Mouse (Mus musculus): ENCODE measurements at regions not wholly inside any gene's neighbourhood (a gene's known extent, or its start where the extent isn't known, plus 50 kb on each side); places are given as distances from the start of the nearest gene placed in this dataset.

GRCm38 (mm10) chr2:143419791-143420190 lies 126.2 kb upstream of the Pcsk2 start:
- 88% methylated on average over 2 of the region's 2 CpGs for WGBS
- Histone ChIP-seq H3K27me3 (replicated peaks) (no peaks in the 10 kb centered on the region), H3K27ac (replicated peaks) (no peak overlapping the region), H3K4me2 (no peak overlapping the region), H3K9me3 (replicated peaks) (no peaks in the 10 kb centered on the region), H3K36me3 (no peaks in the 10 kb centered on the region), H3K4me1 (no peaks in the 10 kb centered on the region), H3K9ac (replicated peaks) (no peak overlapping the region), H3K4me3 (replicated peaks) (no peak overlapping the region)
- ATAC-seq (ENCODE audit: low FRiP score): no peak

- no peak overlapping the region for H3K27ac ChIP-seq (replicated peaks)
- no peak for ATAC-seq (ENCODE audit: low FRiP score)
- H3K4me1 ChIP-seq: no peaks in the 10 kb centered on the region
- H3K9ac ChIP-seq (replicated peaks): no peak overlapping the region
- no peaks in the 10 kb centered on the region for H3K36me3 ChIP-seq
- H3K4me2 ChIP-seq: no peak overlapping the region
- no peaks in the 10 kb centered on the region for H3K9me3 ChIP-seq (replicated peaks)
- no peak overlapping the region for H3K4me3 ChIP-seq (replicated peaks)
- no peaks in the 10 kb centered on the region for H3K27me3 ChIP-seq (replicated peaks)
Measured at GRCm38 (mm10) chr2:143450680-143451079, 95.3 kb upstream of the Pcsk2 start.

GRCm38 (mm10) chr2:143451256-143451655 lies 94.7 kb upstream of the Pcsk2 start:
- 58% methylated on average over 2 of the region's 2 CpGs for WGBS
- no peak overlapping the region for H3K27ac ChIP-seq (replicated peaks)
- ATAC-seq (ENCODE audit: low FRiP score): no peak
- no peaks in the 10 kb centered on the region for H3K9me3 ChIP-seq (replicated peaks)
- no peaks in the 10 kb centered on the region for H3K4me1 ChIP-seq
- no peaks in the 10 kb centered on the region for H3K27me3 ChIP-seq (replicated peaks)
- no peaks in the 10 kb centered on the region for H3K36me3 ChIP-seq
- no peak overlapping the region for H3K4me2 ChIP-seq
- H3K9ac ChIP-seq (replicated peaks): no peak overlapping the region
- H3K4me3 ChIP-seq (replicated peaks): no peak overlapping the region

GRCm38 (mm10) chr2:143451661-143452060 lies 94.3 kb upstream of the Pcsk2 start:
- H3K27ac ChIP-seq (replicated peaks): no peak overlapping the region
- no peaks in the 10 kb centered on the region for H3K27me3 ChIP-seq (replicated peaks)

GRCm38 (mm10) chr2:143467936-143468335 lies 78.0 kb upstream of the Pcsk2 start:
- Histone ChIP-seq H3K9ac (replicated peaks) (no peak overlapping the region), H3K27ac (replicated peaks) (no peak overlapping the region), H3K4me1 (no peaks in the 10 kb centered on the region), H3K9me3 (replicated peaks) (no peaks in the 10 kb centered on the region), H3K4me2 (no peak overlapping the region), H3K27me3 (replicated peaks) (no peaks in the 10 kb centered on the region), H3K36me3 (no peaks in the 10 kb centered on the region), H3K4me3 (replicated peaks) (no peak overlapping the region)
- 67% methylated on average over 5 of the region's 5 CpGs for WGBS
- ATAC-seq (ENCODE audit: low FRiP score): 0 out of 2 replicates have a peak, but pooled peaks have one; percentile 41

More at GRCm38 (mm10) chr2:143451661-143452060, 94.3 kb upstream of the Pcsk2 start:
- H3K9ac ChIP-seq (replicated peaks): no peak overlapping the region
- no peaks in the 10 kb centered on the region for H3K4me1 ChIP-seq
- no peaks in the 10 kb centered on the region for H3K9me3 ChIP-seq (replicated peaks)
- ATAC-seq (ENCODE audit: low FRiP score): no peak
- H3K36me3 ChIP-seq: no peaks in the 10 kb centered on the region
- H3K4me3 ChIP-seq (replicated peaks): no peak overlapping the region
- no peak overlapping the region for H3K4me2 ChIP-seq

- H3K4me1 ChIP-seq: no peaks in the 10 kb centered on the region
- no peaks in the 10 kb centered on the region for H3K9me3 ChIP-seq (replicated peaks)
- no peak overlapping the region for H3K4me2 ChIP-seq
- WGBS: 84% methylated on average over 3 of the region's 3 CpGs
- no peaks in the 10 kb centered on the region for H3K27me3 ChIP-seq (replicated peaks)
- H3K36me3 ChIP-seq: no peaks in the 10 kb centered on the region
- no peak overlapping the region for H3K9ac ChIP-seq (replicated peaks)
- no peak for ATAC-seq (ENCODE audit: low FRiP score)
- 0 out of 2 replicates have a peak overlapping the region, but pooled peaks have one; percentile 5 for H3K27ac ChIP-seq (replicated peaks)
- no peak overlapping the region for H3K4me3 ChIP-seq (replicated peaks)
Measured at GRCm38 (mm10) chr2:143471394-143471793, 74.6 kb upstream of the Pcsk2 start.

- H3K4me3 ChIP-seq (replicated peaks): no peak overlapping the region
- H3K27ac ChIP-seq (replicated peaks): no peak overlapping the region
- ATAC-seq (ENCODE audit: low FRiP score): no peak
Measured at GRCm38 (mm10) chr2:143490830-143491229, 55.1 kb upstream of the Pcsk2 start.

More at GRCm38 (mm10) chr2:143490830-143491229, 55.1 kb upstream of the Pcsk2 start:
- 34% methylated on average over 3 of the region's 3 CpGs for WGBS
- no peaks in the 10 kb centered on the region for H3K27me3 ChIP-seq (replicated peaks)
- H3K9me3 ChIP-seq (replicated peaks): no peaks in the 10 kb centered on the region
- H3K4me1 ChIP-seq: no peaks in the 10 kb centered on the region
- no peak overlapping the region for H3K4me2 ChIP-seq
- no peak overlapping the region for H3K9ac ChIP-seq (replicated peaks)
- no peaks in the 10 kb centered on the region for H3K36me3 ChIP-seq

Measured in neural tube, embryonic 15.5 days (tissue).